Mouse (Mus musculus): ENCODE results near the gene Slc35d3. TPM values are rescaled to one million over a fixed set of nuclear protein-coding genes. Genes with fewer than 3 reads are reported as not detected.

Gene Slc35d3
- polyA plus RNA-seq, 1 experiment: 0.20 TPM

DNA sequence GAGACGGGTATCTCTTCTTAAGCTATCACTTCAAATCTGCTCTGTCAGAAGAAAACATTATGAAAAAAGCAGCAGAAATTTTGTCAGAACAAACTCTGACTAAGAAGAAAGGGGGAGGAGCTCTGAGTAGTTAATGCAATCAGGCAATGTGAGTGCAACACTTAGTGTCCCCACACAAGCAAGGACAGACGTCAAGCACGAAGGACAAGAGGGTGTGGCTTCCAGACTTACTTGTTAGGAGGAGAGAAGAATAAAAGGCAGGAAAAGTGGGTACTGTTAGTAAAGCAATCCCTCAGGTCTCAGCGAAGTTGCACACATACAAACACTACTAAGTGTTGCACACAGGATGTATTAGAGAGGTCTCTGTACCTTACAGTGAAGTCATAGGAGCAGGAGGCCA is 33.1 kb upstream of the Slc35d3 start:
- DNase-seq: no peak
- Histone ChIP-seq H3K27me3 (replicated peaks; ENCODE audit: control insufficient read depth, insufficient read depth, low read length) (no peaks in the 10 kb centered on the region), H3K27ac (ENCODE audit: insufficient read depth, low read depth, low read length) (no peak overlapping the region), H3K4me3 (ENCODE audit: insufficient read depth, low read depth, low read length) (no peak overlapping the region), H3K4me1 (ENCODE audit: control insufficient read depth, insufficient read depth, low read length) (no peaks in the 10 kb centered on the region), H3K36me3 (ENCODE audit: control insufficient read depth, insufficient read depth, low read length) (no peaks in the 10 kb centered on the region)
- no peak for TF ChIP-seq POLR2A (IDR thresholded peaks at IDR 0.05; ENCODE audit: low read depth, low read length)
- no peak for TF ChIP-seq CTCF (conservative IDR thresholded peaks at IDR 0.05; ENCODE audit: insufficient read depth, insufficient read length, low read depth, low read length)
- 59% methylated on average over 4 of the region's 4 CpGs for WGBS

GRCm38 (mm10) chr10:19880437-19880836 is 29.2 kb upstream of the Slc35d3 start:
- Histone ChIP-seq H3K36me3 (ENCODE audit: control insufficient read depth, insufficient read depth, low read length) (no peaks in the 10 kb centered on the region), H3K27ac (ENCODE audit: insufficient read depth, low read depth, low read length) (no peak overlapping the region), H3K4me1 (ENCODE audit: control insufficient read depth, insufficient read depth, low read length) (no peaks in the 10 kb centered on the region), H3K4me3 (ENCODE audit: insufficient read depth, low read depth, low read length) (no peak overlapping the region), H3K27me3 (replicated peaks; ENCODE audit: control insufficient read depth, insufficient read depth, low read length) (no peaks in the 10 kb centered on the region)
- TF ChIP-seq POLR2A (IDR thresholded peaks at IDR 0.05; ENCODE audit: low read depth, low read length) (no peak), CTCF (conservative IDR thresholded peaks at IDR 0.05; ENCODE audit: insufficient read depth, insufficient read length, low read depth, low read length) (no peak)
- no peak for DNase-seq
- WGBS: 73% methylated on average over 3 of the region's 3 CpGs

DNA sequence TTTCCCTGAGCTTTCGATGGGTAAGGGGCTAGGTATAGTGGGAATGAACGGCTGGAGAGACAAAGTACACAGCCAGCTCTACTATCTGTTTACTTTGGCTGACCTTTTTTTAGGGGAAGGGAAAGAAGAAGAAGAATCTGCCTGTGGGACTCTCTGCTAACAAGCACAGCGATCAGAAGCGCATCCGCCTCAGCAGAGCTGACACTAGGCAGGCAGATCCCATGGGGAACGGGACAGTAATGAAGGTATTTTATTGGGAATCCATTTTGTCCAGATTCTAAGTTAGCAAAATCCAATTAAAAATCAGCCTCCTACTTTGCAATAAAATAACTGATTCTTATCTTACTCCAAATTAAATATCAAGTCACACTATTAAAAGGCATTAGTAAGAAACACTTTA is 27.9 kb upstream of the Slc35d3 start:
- no peak for DNase-seq
- no peak for TF ChIP-seq POLR2A (IDR thresholded peaks at IDR 0.05; ENCODE audit: low read depth, low read length)
- no peak for TF ChIP-seq CTCF (conservative IDR thresholded peaks at IDR 0.05; ENCODE audit: insufficient read depth, insufficient read length, low read depth, low read length)
- H3K27ac ChIP-seq (ENCODE audit: insufficient read depth, low read depth, low read length): no peak overlapping the region
- H3K27me3 ChIP-seq (replicated peaks; ENCODE audit: control insufficient read depth, insufficient read depth, low read length): no peaks in the 10 kb centered on the region
- no peaks in the 10 kb centered on the region for H3K4me1 ChIP-seq (ENCODE audit: control insufficient read depth, insufficient read depth, low read length)
- H3K36me3 ChIP-seq (ENCODE audit: control insufficient read depth, insufficient read depth, low read length): no peaks in the 10 kb centered on the region
- WGBS: 67% methylated on average over 6 of the region's 6 CpGs
- H3K4me3 ChIP-seq (ENCODE audit: insufficient read depth, low read depth, low read length): no peak overlapping the region

- WGBS: 88% methylated on average over 9 of the region's 9 CpGs
Measured at GRCm38 (mm10) chr10:19877679-19878078, 26.4 kb upstream of the Slc35d3 start.

GRCm38 (mm10) chr10:19877257-19877656 is 26.0 kb upstream of the Slc35d3 start:
- Histone ChIP-seq H3K27me3 (replicated peaks; ENCODE audit: control insufficient read depth, insufficient read depth, low read length) (no peaks in the 10 kb centered on the region), H3K4me1 (ENCODE audit: control insufficient read depth, insufficient read depth, low read length) (no peaks in the 10 kb centered on the region), H3K4me3 (ENCODE audit: insufficient read depth, low read depth, low read length) (no peak overlapping the region), H3K36me3 (ENCODE audit: control insufficient read depth, insufficient read depth, low read length) (no peaks in the 10 kb centered on the region), H3K27ac (ENCODE audit: insufficient read depth, low read depth, low read length) (no peak overlapping the region)
- 86% methylated on average over 8 of the region's 8 CpGs for WGBS
- TF ChIP-seq CTCF (conservative IDR thresholded peaks at IDR 0.05; ENCODE audit: insufficient read depth, insufficient read length, low read depth, low read length): no peak
- no peak for DNase-seq

More at GRCm38 (mm10) chr10:19877679-19878078, 26.4 kb upstream of the Slc35d3 start:
- no peak for DNase-seq
- TF ChIP-seq CTCF (conservative IDR thresholded peaks at IDR 0.05; ENCODE audit: insufficient read depth, insufficient read length, low read depth, low read length): no peak
- no peak for TF ChIP-seq POLR2A (IDR thresholded peaks at IDR 0.05; ENCODE audit: low read depth, low read length)
- Histone ChIP-seq H3K36me3 (ENCODE audit: control insufficient read depth, insufficient read depth, low read length) (no peaks in the 10 kb centered on the region), H3K4me1 (ENCODE audit: control insufficient read depth, insufficient read depth, low read length) (no peaks in the 10 kb centered on the region), H3K4me3 (ENCODE audit: insufficient read depth, low read depth, low read length) (no peak overlapping the region), H3K27ac (ENCODE audit: insufficient read depth, low read depth, low read length) (no peak overlapping the region), H3K27me3 (replicated peaks; ENCODE audit: control insufficient read depth, insufficient read depth, low read length) (no peaks in the 10 kb centered on the region)

GRCm38 (mm10) chr10:19876669-19877068 is 25.4 kb upstream of the Slc35d3 start:
- WGBS: 85% methylated on average over 7 of the region's 7 CpGs
- Histone ChIP-seq H3K4me1 (ENCODE audit: control insufficient read depth, insufficient read depth, low read length) (no peaks in the 10 kb centered on the region), H3K36me3 (ENCODE audit: control insufficient read depth, insufficient read depth, low read length) (no peaks in the 10 kb centered on the region), H3K27me3 (replicated peaks; ENCODE audit: control insufficient read depth, insufficient read depth, low read length) (no peaks in the 10 kb centered on the region), H3K4me3 (ENCODE audit: insufficient read depth, low read depth, low read length) (no peak overlapping the region), H3K27ac (ENCODE audit: insufficient read depth, low read depth, low read length) (no peak overlapping the region)
- TF ChIP-seq CTCF (conservative IDR thresholded peaks at IDR 0.05; ENCODE audit: insufficient read depth, insufficient read length, low read depth, low read length) (no peak), POLR2A (IDR thresholded peaks at IDR 0.05; ENCODE audit: low read depth, low read length) (no peak)
- DNase-seq: no peak

DNA sequence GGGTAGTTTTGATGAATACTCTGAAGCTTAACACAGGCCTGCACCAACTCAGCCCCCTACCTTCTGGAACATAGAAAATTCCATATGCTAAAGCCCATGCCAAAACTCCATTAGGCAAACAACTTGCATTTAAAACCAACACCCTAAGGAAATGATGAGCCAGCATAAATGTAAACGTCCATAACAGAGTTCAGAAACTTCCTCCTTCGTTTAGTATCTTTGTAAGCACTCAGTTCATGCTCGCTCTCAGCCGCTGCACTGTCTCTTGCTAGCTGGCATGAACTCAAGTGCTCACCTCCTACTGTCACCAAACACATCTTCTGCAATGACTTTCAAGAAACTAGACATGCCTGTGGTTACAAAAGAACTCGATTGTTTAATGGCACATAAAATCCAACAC is 24.1 kb upstream of the Slc35d3 start:
- 84% methylated on average over 5 of the region's 5 CpGs for WGBS
- Histone ChIP-seq H3K4me1 (ENCODE audit: control insufficient read depth, insufficient read depth, low read length) (no peaks in the 10 kb centered on the region), H3K27me3 (replicated peaks; ENCODE audit: control insufficient read depth, insufficient read depth, low read length) (no peaks in the 10 kb centered on the region), H3K4me3 (ENCODE audit: insufficient read depth, low read depth, low read length) (no peak overlapping the region), H3K36me3 (ENCODE audit: control insufficient read depth, insufficient read depth, low read length) (no peaks in the 10 kb centered on the region), H3K27ac (ENCODE audit: insufficient read depth, low read depth, low read length) (no peak overlapping the region)
- TF ChIP-seq POLR2A (IDR thresholded peaks at IDR 0.05; ENCODE audit: low read depth, low read length) (no peak), CTCF (conservative IDR thresholded peaks at IDR 0.05; ENCODE audit: insufficient read depth, insufficient read length, low read depth, low read length) (no peak)
- DNase-seq: no peak
